Mouse (Mus musculus): ENCODE measurements around the gene Tppp. TPM values are rescaled to one million over a fixed set of nuclear protein-coding genes. Genes with fewer than 3 reads are reported as not detected.
"Not testable (repeated sequence)": the region's sequence is repeated elsewhere in the genome, so short reads cannot be mapped to it uniquely, and the experiment has no call there.

Tppp gene
- polyA plus RNA-seq, 1 experiment from 2014 or later: 5.3 TPM

- H3K4me3 ChIP-seq (replicated peaks; ENCODE audit: low read length): no peak overlapping the region
- H3K4me2 ChIP-seq (ENCODE audit: low read depth, low read length): no peak overlapping the region
- no peaks in the 10 kb centered on the region for H3K36me3 ChIP-seq (ENCODE audit: control insufficient read depth, insufficient read depth, low read length)
- 0 out of 2 replicates have a peak, but pooled peaks cover 2% of the 10 kb centered on the region for H3K4me1 ChIP-seq (ENCODE audit: control insufficient read depth, insufficient read depth, low read length)
- no peak overlapping the region for H3K27ac ChIP-seq (ENCODE audit: low read length)
- no peaks in the 10 kb centered on the region for H3K27me3 ChIP-seq (ENCODE audit: control insufficient read depth, insufficient read depth, low read length)
- ATAC-seq (ENCODE audit: insufficient read depth, low FRiP score): no peak
- no peak overlapping the region for H3K9ac ChIP-seq (ENCODE audit: low read length)
- no peaks in the 10 kb centered on the region for H3K9me3 ChIP-seq (replicated peaks; ENCODE audit: control insufficient read depth, low read length)
- WGBS: 83% methylated on average over 1 of the region's 1 CpGs
Measured at GRCm38 (mm10) chr13:74066576-74066975, 57.4 kb downstream of the Tppp start.

- H3K27me3 ChIP-seq (ENCODE audit: control insufficient read depth, insufficient read depth, low read length); H3K4me1 ChIP-seq (ENCODE audit: control insufficient read depth, insufficient read depth, low read length); H3K9me3 ChIP-seq (replicated peaks; ENCODE audit: control insufficient read depth, low read length); H3K4me2 ChIP-seq (ENCODE audit: low read depth, low read length); H3K4me3 ChIP-seq (replicated peaks; ENCODE audit: low read length); ATAC-seq (ENCODE audit: insufficient read depth, low FRiP score); H3K9ac ChIP-seq (ENCODE audit: low read length); H3K36me3 ChIP-seq (ENCODE audit: control insufficient read depth, insufficient read depth, low read length); H3K27ac ChIP-seq (ENCODE audit: low read length): not testable (repeated sequence)
- 68% methylated on average over 1 of the region's 1 CpGs for WGBS
Measured at GRCm38 (mm10) chr13:74071244-74071643, 62.0 kb downstream of the Tppp start.

DNA sequence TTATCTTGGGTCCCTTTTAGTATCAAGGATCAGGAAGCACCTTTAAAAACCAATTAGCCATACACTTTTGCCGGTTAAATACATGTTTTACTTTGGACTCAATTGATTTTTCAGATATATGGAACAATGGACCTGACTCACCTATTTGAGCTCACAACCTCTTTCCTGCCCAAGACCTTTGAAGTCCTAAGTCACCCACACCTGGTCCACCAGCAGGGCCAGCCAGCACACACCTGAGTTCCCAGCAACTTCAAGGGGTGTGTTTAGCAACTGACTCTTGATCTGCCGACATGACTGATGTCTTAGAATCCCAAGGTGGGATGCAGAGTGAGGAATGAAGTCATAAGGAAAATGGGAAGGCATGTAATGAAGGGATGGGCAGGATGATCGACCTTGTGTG lies 62.5 kb downstream of the Tppp start:
- ATAC-seq (ENCODE audit: insufficient read depth, low FRiP score): peak; percentile 56; the same call in 1 of the 2 replicates
- 64% methylated on average over 3 of the region's 3 CpGs for WGBS

DNA sequence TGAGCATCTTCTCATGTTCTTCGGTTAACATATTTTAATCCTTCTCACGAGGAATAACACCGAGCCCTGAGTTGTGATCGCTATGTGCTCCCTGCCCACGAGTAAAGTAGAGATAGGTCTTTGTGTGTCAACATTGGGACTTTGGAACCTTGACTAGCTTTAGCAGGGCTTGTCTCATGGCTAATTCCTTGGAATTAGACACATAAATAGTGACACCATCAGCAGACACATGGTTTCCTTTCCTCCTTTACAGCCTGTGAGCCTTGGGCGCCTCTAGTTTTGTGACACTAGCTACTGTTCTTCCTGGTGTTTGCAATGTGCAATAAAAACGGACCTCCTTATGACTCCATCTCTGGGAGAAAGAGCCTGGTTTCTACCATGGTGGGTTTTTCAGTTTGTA lies 64.2 kb downstream of the Tppp start:
- H3K9me3 ChIP-seq (replicated peaks; ENCODE audit: control insufficient read depth, low read length): no peaks in the 10 kb centered on the region
- H3K27me3 ChIP-seq (ENCODE audit: control insufficient read depth, insufficient read depth, low read length): no peaks in the 10 kb centered on the region
- no peak overlapping the region for H3K9ac ChIP-seq (ENCODE audit: low read length)
- no peaks in the 10 kb centered on the region for H3K4me1 ChIP-seq (ENCODE audit: control insufficient read depth, insufficient read depth, low read length)
- H3K36me3 ChIP-seq (ENCODE audit: control insufficient read depth, insufficient read depth, low read length): no peaks in the 10 kb centered on the region
- H3K4me2 ChIP-seq (ENCODE audit: low read depth, low read length): no peak overlapping the region
- no peak overlapping the region for H3K27ac ChIP-seq (ENCODE audit: low read length)
- WGBS: 86% methylated on average over 7 of the region's 7 CpGs
- no peak for ATAC-seq (ENCODE audit: insufficient read depth, low FRiP score)
- H3K4me3 ChIP-seq (replicated peaks; ENCODE audit: low read length): no peak overlapping the region

More for the DNA sequence above, 62.5 kb downstream of the Tppp start:
- Histone ChIP-seq H3K4me2 (ENCODE audit: low read depth, low read length) (no peak overlapping the region), H3K4me1 (ENCODE audit: control insufficient read depth, insufficient read depth, low read length) (no peaks in the 10 kb centered on the region), H3K27me3 (ENCODE audit: control insufficient read depth, insufficient read depth, low read length) (no peaks in the 10 kb centered on the region), H3K9ac (ENCODE audit: low read length) (no peak overlapping the region), H3K36me3 (ENCODE audit: control insufficient read depth, insufficient read depth, low read length) (no peaks in the 10 kb centered on the region), H3K9me3 (replicated peaks; ENCODE audit: control insufficient read depth, low read length) (no peaks in the 10 kb centered on the region), H3K27ac (ENCODE audit: low read length) (no peak overlapping the region), H3K4me3 (replicated peaks; ENCODE audit: low read length) (no peak overlapping the region)

Other genes starting within 250 kb of the Tppp start
- 5.0 and 6.4 TPM in 2 replicates for gene Nkd2, start 161.8 kb upstream of the Tppp start, polyA plus RNA-seq (2015; fragmentation: Nextera tagmentation; extraction: Ambion mirVana)
- gene Trip13, start 71.6 kb upstream of the Tppp start, polyA plus RNA-seq (2015; fragmentation: Nextera tagmentation; extraction: Ambion mirVana): 29.4 and 29.6 TPM in 2 replicates
- 41.1 and 45.6 TPM in 2 replicates for gene Brd9, start 71.6 kb upstream of the Tppp start, polyA plus RNA-seq (2015; fragmentation: Nextera tagmentation; extraction: Ambion mirVana)
- not detected in 2 replicates for gene Zdhhc11, start 45.6 kb upstream of the Tppp start, polyA plus RNA-seq (2015; fragmentation: Nextera tagmentation; extraction: Ambion mirVana)
- 11.6 and 13.1 TPM in 2 replicates for gene Cep72, start 52.9 kb downstream of the Tppp start, polyA plus RNA-seq (2015; fragmentation: Nextera tagmentation; extraction: Ambion mirVana)
- 0.90 TPM in 2 replicates for gene Slc9a3, start 112.0 kb downstream of the Tppp start, polyA plus RNA-seq (2015; fragmentation: Nextera tagmentation; extraction: Ambion mirVana)
- 53.5 and 60.5 TPM in 2 replicates for gene Exoc3, start 199.3 kb downstream of the Tppp start, polyA plus RNA-seq (2015; fragmentation: Nextera tagmentation; extraction: Ambion mirVana)